20 mouse cellular contexts compared by ENCODE assay signal in genomic region chr2:79797444-79797843, GRCm38 (mm10).
DNase-seq lines count a peak whose midpoint lies in the region; ATAC-seq lines count a peak whose summit lies in the region.
"Had no signal": no experiment of that assay in that cellular context is flagged by ENCODE, and none has a peak within 500 bp of the region (broad histone marks: within the 10 kb centered on the region; RNA-seq: fewer than 3 reads in every experiment).

No protein-coding gene starts in this region.

- no peak overlapping the region for H3K4me2 ChIP-seq in neural tube, embryonic 15.5 days
- H3K4me2 ChIP-seq: embryonic facial prominence, embryonic 12.5 days; forebrain, embryonic 13.5 days; forebrain, embryonic 15.5 days had no signal

- no peak overlapping the region for H3K4me3 ChIP-seq in neural tube, embryonic 15.5 days (replicated peaks)
- H3K4me3 ChIP-seq: embryonic facial prominence, embryonic 12.5 days; forebrain, embryonic 13.5 days; forebrain, embryonic 15.5 days had no signal

- H3K36me3 ChIP-seq in neural tube, embryonic 15.5 days: no peaks in the 10 kb centered on the region
- H3K36me3 ChIP-seq: embryonic facial prominence, embryonic 12.5 days; forebrain, embryonic 15.5 days had no signal

- no peaks in the 10 kb centered on the region for H3K4me1 ChIP-seq in neural tube, embryonic 15.5 days
- H3K4me1 ChIP-seq: embryonic facial prominence, embryonic 12.5 days; forebrain, embryonic 13.5 days; forebrain, embryonic 15.5 days had no signal

- WGBS in neural tube, embryonic 15.5 days: 53% methylated on average over 2 of the region's 2 CpGs

- no peak overlapping the region for H3K9ac ChIP-seq in neural tube, embryonic 15.5 days (replicated peaks)
- H3K9ac ChIP-seq: embryonic facial prominence, embryonic 12.5 days; forebrain, embryonic 13.5 days; forebrain, embryonic 15.5 days; forebrain, postnatal 0 days had no signal

- no peak overlapping the region for H3K27ac ChIP-seq in neural tube, embryonic 15.5 days (replicated peaks)
- H3K27ac ChIP-seq: embryonic facial prominence, embryonic 12.5 days; forebrain, embryonic 13.5 days; forebrain, embryonic 15.5 days had no signal

- H3K27me3 ChIP-seq in neural tube, embryonic 15.5 days (replicated peaks): no peaks in the 10 kb centered on the region
- H3K27me3 ChIP-seq: embryonic facial prominence, embryonic 12.5 days; forebrain, embryonic 13.5 days; forebrain, embryonic 15.5 days had no signal

- no peak for ATAC-seq in neural tube, embryonic 15.5 days (ENCODE audit: low FRiP score)
- ATAC-seq: forebrain, embryonic 13.5 days; forebrain, embryonic 15.5 days; forebrain, postnatal 0 days had no signal

- no peaks in the 10 kb centered on the region for H3K9me3 ChIP-seq in neural tube, embryonic 15.5 days (replicated peaks)
- H3K9me3 ChIP-seq: embryonic facial prominence, embryonic 12.5 days; forebrain, embryonic 13.5 days; forebrain, embryonic 15.5 days had no signal

- peak; percentile 9 for DNase-seq in adrenal gland, postnatal 14 days
- DNase-seq in adrenal gland, postnatal 36 days: no peak
- DNase-seq in embryo, embryonic 10.5 days (ENCODE audit: low spot score): peak; percentile 50
- no peak for DNase-seq in embryo, embryonic 11 days
- peak; percentile 35 for DNase-seq in neural tube, embryonic 10.5 days (ENCODE audit: extremely low spot score, low spot score)
- DNase-seq in mesoderm, embryonic 11.5 days (ENCODE audit: low read depth, low spot score): peak; percentile 47
- no peak for DNase-seq in gastrocnemius, postnatal 10 days
- DNase-seq: adrenal gland, adult 8-10 months; adrenal gland, postnatal 25 days; cerebellum, adult 11 months; cerebellum, adult 18-20 months; cerebellum, adult 8-10 months; cerebellum, adult 9-11 months; cerebellum, postnatal 14 days; cerebellum, postnatal 36 days; forebrain, postnatal 0 days had no signal

Comparison
In these comparisons a context has a peak if more than half of its experiments do, and no peak if none do; other contexts are left out.
1. DNase-seq: peak in adrenal gland, postnatal 14 days (single experiment), embryo, embryonic 10.5 days (single experiment), neural tube, embryonic 10.5 days (single experiment) and mesoderm, embryonic 11.5 days (single experiment); none in adrenal gland, postnatal 36 days (0 of 2), embryo, embryonic 11 days (single experiment) and gastrocnemius, postnatal 10 days (single experiment).